Mouse (Mus musculus) Patski (cell line): ENCODE measurements at regions not wholly inside any gene's neighbourhood (a gene's known extent, or its start where the extent isn't known, plus 50 kb on each side); places are given as distances from the start of the nearest gene placed in this dataset.

Experiments
- ATAC-seq: fragments of 100-300 bp; one replicate; pipeline ENCODE4 v1.8.0; 2021
- CTCF ChIA-PET: fragments of 350-600 bp; sonication (Branson Sonifier 250); formaldehyde crosslinking; loops from one replicate; lab custom pipeline; 2022; ENCODE audit warnings: inconsistent platforms; lab: Charles Lee
- POLR2A ChIA-PET: fragments of 350-600 bp; sonication (Branson Sonifier 250); formaldehyde crosslinking; loops from one replicate; lab custom pipeline; 2022; ENCODE audit warnings: antibody characterized with exemption, inconsistent platforms; lab: Charles Lee
- DNase-seq: peaks from one replicate; pipeline ENCODE4 v3.0.0-alpha.2; 2011; ENCODE audit warnings: low read depth, low spot score
- H3K27me3 ChIP-seq: fragments of 371-371 bp; one replicate; pipeline ENCODE4 v1.5.1; 2021
- CTCF ChIP-seq: fragments of 100-300 bp; IDR thresholded peaks from one replicate; pipeline ENCODE4 v1.5.1; 2021
- in situ Hi-C: fragments of 300-500 bp; cut with MboI; formaldehyde crosslinking; loops from 3 replicates; pipeline ENCODE4 v1.11.1; 2018; ENCODE audit warnings: low pct_unique_long_range_greater_than_20kb, mixed read lengths

GRCm38 (mm10) chr13:97662741-97663140 is 97.7 kb downstream of the Gm10260 start:
- CTCF ChIA-PET = no interaction called here
- no peaks in the 10 kb centered on the region for H3K27me3 ChIP-seq
- no peak for DNase-seq
- in situ Hi-C loops = loop anchor here (10.0 kb wide), 1 partner anchor 272 kb away; no protein-coding TSS in a partner anchor
- POLR2A ChIA-PET = no interaction called here
- ATAC-seq = no peak
- no peak for TF ChIP-seq CTCF

DNA sequence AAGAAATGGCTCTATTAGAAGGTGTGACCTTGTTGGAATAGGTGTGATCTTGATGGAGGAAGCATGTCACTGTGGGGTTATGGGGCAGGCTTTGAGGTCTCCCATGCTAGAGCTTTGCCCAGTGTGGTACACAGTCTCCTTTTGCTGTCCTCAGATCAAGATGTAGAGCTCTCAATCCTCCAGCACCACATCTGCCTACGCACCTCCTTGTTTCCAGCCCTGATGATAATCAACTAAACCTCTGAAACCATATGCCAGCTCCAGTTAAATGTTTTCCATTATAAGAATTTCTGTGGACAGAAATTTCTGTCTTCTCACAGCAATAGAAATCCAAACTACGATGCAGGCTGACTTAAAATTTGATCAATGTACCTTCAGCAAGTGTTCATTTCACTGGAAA is 103.8 kb downstream of the Gm10260 start:
- DNase-seq (no peak), ATAC-seq (no peak)
- no peaks in the 10 kb centered on the region for H3K27me3 ChIP-seq
- no peak for TF ChIP-seq CTCF
- POLR2A ChIA-PET = interaction anchor here (0.6 kb wide), 1 partner anchor 866 kb away, joined by 3 read pairs; no protein-coding TSS in a partner anchor
- in situ Hi-C loops = no loop called here
- CTCF ChIA-PET = no interaction called here

DNA sequence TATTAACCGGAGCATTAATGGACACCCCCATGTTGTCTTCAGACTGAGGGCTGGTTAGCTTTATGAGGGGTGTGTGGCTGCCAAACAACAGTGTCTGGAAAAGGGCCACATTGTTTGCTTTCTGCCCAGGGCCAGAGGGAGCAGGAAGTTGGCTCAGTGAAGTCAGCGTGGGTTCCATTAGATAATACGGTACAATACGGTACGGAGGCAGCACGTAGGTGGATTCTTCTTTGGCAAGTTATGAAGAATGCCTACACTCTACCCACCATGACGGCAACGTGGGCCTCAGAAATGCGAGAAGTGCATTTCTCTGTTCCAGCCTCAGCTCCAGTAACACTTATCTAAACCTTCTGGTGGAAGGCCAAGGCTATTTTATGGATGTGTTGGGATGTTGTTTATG is 108.2 kb downstream of the Gm10260 start:
- ATAC-seq = no peak
- POLR2A ChIA-PET = no interaction called here
- DNase-seq = no peak
- CTCF ChIA-PET = interaction anchor here (0.7 to 1.2 kb wide), 3 partner anchors 9 to 412 kb away, joined by 3 read pairs; no protein-coding TSS in a partner anchor
- H3K27me3 ChIP-seq = no peaks in the 10 kb centered on the region
- in situ Hi-C loops = no loop called here
- TF ChIP-seq CTCF = no peak

- TF ChIP-seq CTCF = no peak
- POLR2A ChIA-PET = no interaction called here
- no peaks in the 10 kb centered on the region for H3K27me3 ChIP-seq
- in situ Hi-C loops = no loop called here
- CTCF ChIA-PET = interaction anchor here (0.7 to 1.2 kb wide), 3 partner anchors 9 to 411 kb away, joined by 3 read pairs; no protein-coding TSS in a partner anchor
- DNase-seq = no peak
- no peak for ATAC-seq
These were observed 108.7 kb downstream of the Gm10260 start for GRCm38 (mm10) chr13:97651761-97652160.

DNA sequence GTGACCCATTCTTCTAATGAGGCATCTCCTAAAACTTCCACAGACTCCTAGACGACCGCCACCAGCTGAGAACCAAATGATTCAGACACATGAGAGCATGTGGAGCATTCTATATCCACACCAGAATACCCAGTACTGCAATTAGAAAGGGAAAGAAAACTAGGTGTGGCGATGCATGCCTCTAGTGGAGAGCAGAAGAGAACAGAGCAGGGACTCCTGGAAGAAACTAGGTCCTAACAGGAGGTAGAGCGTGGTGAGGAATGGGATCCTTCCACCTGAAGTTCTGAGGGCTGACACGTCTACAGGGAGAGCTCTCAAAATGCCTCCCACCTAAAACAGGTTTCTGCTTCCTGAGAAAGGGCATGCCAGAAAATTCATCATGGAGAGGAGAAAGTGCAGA is 109.3 kb downstream of the Gm10260 start:
- in situ Hi-C loops = no loop called here
- TF ChIP-seq CTCF = no peak
- ChIA-PET POLR2A (no interaction called here), CTCF (no interaction called here)
- DNase-seq (no peak), ATAC-seq (no peak)
- no peaks in the 10 kb centered on the region for H3K27me3 ChIP-seq

- no peaks in the 10 kb centered on the region for H3K27me3 ChIP-seq
- no peak for TF ChIP-seq CTCF
- ATAC-seq (no peak), DNase-seq (no peak)
- in situ Hi-C loops = no loop called here
- ChIA-PET POLR2A (no interaction called here), CTCF (no interaction called here)
These were observed 110.2 kb downstream of the Gm10260 start for GRCm38 (mm10) chr13:97650191-97650590.

DNA sequence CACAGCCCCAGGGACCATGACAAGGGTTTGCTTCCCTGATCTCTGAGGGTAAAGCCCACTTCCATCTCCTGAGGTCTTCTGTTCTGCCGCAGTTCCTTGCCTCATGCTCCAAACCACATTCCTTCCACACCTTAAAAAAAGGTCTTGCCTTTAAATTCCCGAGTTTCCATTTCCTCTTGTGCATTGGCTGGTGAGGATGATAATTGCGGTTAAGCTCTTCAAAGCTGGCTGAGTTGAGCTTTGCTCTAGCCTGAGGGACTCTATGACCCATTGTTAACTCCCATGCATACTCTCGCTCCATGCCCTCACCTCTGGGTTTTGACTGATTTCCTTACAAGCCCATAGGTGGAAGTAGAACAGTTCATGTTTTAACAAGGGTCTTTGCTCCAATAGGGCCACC is 112.9 kb downstream of the Gm10260 start:
- TF ChIP-seq CTCF = no peak
- POLR2A ChIA-PET = no interaction called here
- CTCF ChIA-PET = interaction anchor here (0.8 to 1.6 kb wide), 2 partner anchors 8 to 406 kb away, joined by 3 read pairs; partner anchors contain the start of gene Enc1
- ATAC-seq (no peak), DNase-seq (no peak)
- no peaks in the 10 kb centered on the region for H3K27me3 ChIP-seq
- in situ Hi-C loops = no loop called here

DNA sequence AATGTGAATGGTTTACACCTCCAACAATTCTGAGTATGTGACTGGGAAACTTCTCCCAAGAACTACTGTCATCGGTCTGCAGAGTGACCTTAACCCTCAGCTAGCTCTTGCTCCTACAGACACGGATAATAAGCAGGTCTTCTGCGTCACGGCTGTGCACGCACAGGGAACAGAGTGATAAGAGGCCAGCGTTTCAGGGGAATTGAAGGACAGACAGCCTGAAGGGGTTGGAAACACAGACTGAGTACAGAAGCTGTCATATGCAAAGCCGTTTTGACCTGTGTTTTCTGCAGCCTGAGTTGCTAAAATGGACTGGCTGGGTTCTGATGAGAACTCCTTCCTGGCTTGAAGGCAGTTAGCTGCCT is 114.4 kb downstream of the Gm10260 start:
- TF ChIP-seq CTCF = no peak
- POLR2A ChIA-PET = no interaction called here
- CTCF ChIA-PET = interaction anchor here (0.9 to 1.0 kb wide), 2 partner anchors 8 to 13 kb away, joined by 3 read pairs; no protein-coding TSS in a partner anchor
- in situ Hi-C loops = no loop called here
- DNase-seq (no peak), ATAC-seq (peak; percentile 17)
- no peaks in the 10 kb centered on the region for H3K27me3 ChIP-seq

- no peaks in the 10 kb centered on the region for H3K27me3 ChIP-seq
- CTCF ChIA-PET = interaction anchor here (0.9 to 1.0 kb wide), 2 partner anchors 8 to 14 kb away, joined by 3 read pairs; no protein-coding TSS in a partner anchor
- in situ Hi-C loops = no loop called here
- DNase-seq = no peak
- ATAC-seq = peak; percentile 26
- POLR2A ChIA-PET = interaction anchor here (0.7 kb wide), 1 partner anchor 663 kb away, joined by 5 read pairs; no protein-coding TSS in a partner anchor
- TF ChIP-seq CTCF = no peak
These were observed 115.1 kb downstream of the Gm10260 start for GRCm38 (mm10) chr13:97645107-97646020.

DNA sequence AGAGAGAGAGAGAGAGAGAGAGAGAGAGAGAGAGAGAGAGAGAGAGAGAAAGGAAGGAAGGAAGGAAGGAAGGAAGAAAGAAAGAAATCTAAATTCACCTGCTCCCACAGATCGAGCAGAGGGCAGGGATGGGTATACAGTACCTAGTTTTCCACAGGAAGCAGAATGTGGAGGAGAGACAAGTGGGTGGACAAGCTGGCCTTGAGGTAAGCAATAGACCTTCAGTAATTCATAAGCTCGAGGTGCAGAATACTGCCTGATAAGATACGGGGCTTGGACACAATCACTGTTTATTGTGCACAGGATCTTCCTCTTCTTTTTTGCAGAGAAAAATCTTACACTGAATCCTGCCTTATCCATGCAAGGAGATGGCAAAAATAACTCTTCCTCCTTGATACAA is 120.2 kb downstream of the Gm10260 start:
- DNase-seq (no peak), ATAC-seq (no peak)
- TF ChIP-seq CTCF = no peak
- ChIA-PET CTCF (no interaction called here), POLR2A (no interaction called here)
- no peaks in the 10 kb centered on the region for H3K27me3 ChIP-seq
- in situ Hi-C loops = no loop called here

- no peak for DNase-seq
- POLR2A ChIA-PET = no interaction called here
- in situ Hi-C loops = no loop called here
- CTCF ChIA-PET = no interaction called here
- no peak for TF ChIP-seq CTCF
- no peaks in the 10 kb centered on the region for H3K27me3 ChIP-seq
- ATAC-seq = no peak
These were observed 120.8 kb downstream of the Gm10260 start for GRCm38 (mm10) chr13:97639656-97640055.
